Mouse (Mus musculus) CH12.LX (cell line): ENCODE results near the gene Tuba8. TPM values are rescaled to one million over a fixed set of nuclear protein-coding genes. Genes with fewer than 3 reads are reported as not detected.

ENCODE experiments used
- DNase-seq: peaks from one replicate; pipeline ENCODE4 v3.0.0-alpha.2; 2013; ENCODE audit errors: extremely low read depth
- H3K27ac ChIP-seq: 2 replicates; pipeline ENCODE4 v1.5.1; 2012; ENCODE audit warnings: low read depth, mild to moderate bottlenecking, control low read depth, moderate library complexity; ENCODE audit not compliant: insufficient read depth
- H3K27me3 ChIP-seq: replicated peaks from 2 replicates; pipeline ENCODE3; 2012; ENCODE audit warnings: inconsistent platforms
- H3K36me3 ChIP-seq, 2 experiments: replicated peaks in 1 of 2; 2 replicates each; pipeline versions ENCODE3 to v1.6.1; 2012; ENCODE audit warnings: inconsistent platforms in 1 of 2, low read length in 1 of 2, mild to moderate bottlenecking in 1 of 2, mixed read lengths in 1 of 2, moderate library complexity in 1 of 2; ENCODE audit not compliant: control insufficient read depth in 1 of 2, insufficient read depth in 1 of 2
- H3K4me1 ChIP-seq, 2 experiments: 2 replicates each; pipeline ENCODE4 v1.6.1; 2012; ENCODE audit warnings: inconsistent platforms in 1 of 2, moderate library complexity in 1 of 2; ENCODE audit not compliant: insufficient read depth in 2 of 2, control insufficient read depth in 1 of 2
- H3K4me2 ChIP-seq: 2 replicates; pipeline ENCODE4 v1.6.1; 2012; ENCODE audit warnings: low read depth, mild to moderate bottlenecking, control low read depth; ENCODE audit not compliant: poor library complexity, insufficient read depth, severe bottlenecking
- H3K4me3 ChIP-seq, 3 experiments: fragments of 150-350 bp in 1 of 3; sonication (generic) in 1 of 3; replicated peaks in 1 of 3; 2 replicates each; pipeline versions ENCODE3 to v1.5.1; 2011 to 2012; ENCODE audit warnings: low read depth in 2 of 3, low read length in 2 of 3, mild to moderate bottlenecking in 2 of 3, moderate library complexity in 2 of 3, control low read depth in 1 of 3, improper control_type of control experiment in 1 of 3, inconsistent platforms in 1 of 3, mixed read lengths in 1 of 3; ENCODE audit not compliant: poor library complexity in 1 of 3
- H3K79me2 ChIP-seq: replicated peaks from 2 replicates; pipeline ENCODE4 v1.6.1; 2012; ENCODE audit warnings: mild to moderate bottlenecking, moderate library complexity; ENCODE audit not compliant: control insufficient read depth, poor library complexity, insufficient read depth, severe bottlenecking; ENCODE audit errors: extremely low read depth
- H3K9ac ChIP-seq: 2 replicates; pipeline ENCODE4 v1.6.1; 2012; ENCODE audit warnings: low read depth, mild to moderate bottlenecking, control low read depth, moderate library complexity; ENCODE audit not compliant: insufficient read depth
- H3K9me3 ChIP-seq: replicated peaks from 2 replicates; pipeline ENCODE3; 2012; ENCODE audit warnings: low read length, inconsistent platforms, mixed read lengths
- CHD2 ChIP-seq: IDR thresholded peaks from 2 replicates; pipeline ENCODE4 v1.6.1; 2011; ENCODE audit warnings: low read length, improper control_type of control experiment
- CTCF ChIP-seq, 2 experiments: IDR thresholded peaks in 1 of 2; conservative IDR thresholded peaks in 1 of 2; 2 replicates each; pipeline ENCODE4 v1.5.1; 2011 to 2012; ENCODE audit warnings: low read depth in 2 of 2, low read length in 2 of 2, improper control_type of control experiment in 1 of 2, inconsistent platforms in 1 of 2, mild to moderate bottlenecking in 1 of 2, moderate library complexity in 1 of 2
- E2F4 ChIP-seq: IDR thresholded peaks from 2 replicates; pipeline ENCODE4 v1.6.1; 2011; ENCODE audit warnings: low read depth, low read length, improper control_type of control experiment; ENCODE audit not compliant: insufficient replicate concordance
- ELF1 ChIP-seq: IDR thresholded peaks from 2 replicates; pipeline ENCODE4 v1.6.1; 2014; ENCODE audit warnings: low read depth, mild to moderate bottlenecking, inconsistent platforms, low read length, improper control_type of control experiment
- EP300 ChIP-seq: IDR thresholded peaks from 2 replicates; pipeline ENCODE4 v1.6.1; 2011; ENCODE audit warnings: low read length, improper control_type of control experiment
- ETS1 ChIP-seq: conservative IDR thresholded peaks from 2 replicates; pipeline ENCODE4 v1.6.1; 2012; ENCODE audit warnings: low read depth, mild to moderate bottlenecking, inconsistent platforms, low read length, improper control_type of control experiment, moderate library complexity
- GABPA ChIP-seq: IDR thresholded peaks from 2 replicates; pipeline ENCODE4 v1.6.1; 2012; ENCODE audit warnings: low read depth, low read length, improper control_type of control experiment, inconsistent platforms; ENCODE audit not compliant: insufficient replicate concordance
- IRF4 ChIP-seq: IDR thresholded peaks from 2 replicates; pipeline ENCODE4 v1.6.1; 2014; ENCODE audit warnings: low read depth, mild to moderate bottlenecking, inconsistent platforms, low read length, improper control_type of control experiment
- JUN ChIP-seq: IDR thresholded peaks from 2 replicates; pipeline ENCODE4 v1.6.1; 2011; ENCODE audit warnings: low read depth, mild to moderate bottlenecking, low read length, improper control_type of control experiment, moderate library complexity; ENCODE audit not compliant: insufficient read depth
- JUND ChIP-seq: conservative IDR thresholded peaks from 2 replicates; pipeline ENCODE4 v1.6.1; 2011; ENCODE audit warnings: low read depth, low read length, improper control_type of control experiment
- KAT2A ChIP-seq: IDR thresholded peaks from 2 replicates; pipeline ENCODE4 v1.6.1; 2012; ENCODE audit warnings: low read length, improper control_type of control experiment, inconsistent platforms; ENCODE audit not compliant: insufficient replicate concordance
- MAFK ChIP-seq: IDR thresholded peaks from 2 replicates; pipeline ENCODE4 v1.6.1; 2011; ENCODE audit warnings: low read length, improper control_type of control experiment; ENCODE audit not compliant: insufficient replicate concordance
- MAX ChIP-seq: IDR thresholded peaks from 2 replicates; pipeline ENCODE4 v1.6.1; 2011; ENCODE audit warnings: low read length, improper control_type of control experiment
- MAZ ChIP-seq: IDR thresholded peaks from 2 replicates; pipeline ENCODE4 v1.6.1; 2012; ENCODE audit warnings: low read depth, mild to moderate bottlenecking, inconsistent platforms, low read length, improper control_type of control experiment, moderate library complexity
- MEF2A ChIP-seq: IDR thresholded peaks from 2 replicates; pipeline ENCODE4 v1.6.1; 2014; ENCODE audit warnings: low read depth, mild to moderate bottlenecking, inconsistent platforms, low read length, improper control_type of control experiment, borderline replicate concordance
- MXI1 ChIP-seq: IDR thresholded peaks from 2 replicates; pipeline ENCODE4 v1.6.1; 2011; ENCODE audit warnings: mild to moderate bottlenecking, low read depth, low read length, improper control_type of control experiment
- MYC ChIP-seq: IDR thresholded peaks from 2 replicates; pipeline ENCODE4 v1.6.1; 2011; ENCODE audit warnings: low read depth, mild to moderate bottlenecking, improper control_type of control experiment, low read length
- NELFE ChIP-seq: IDR thresholded peaks from 2 replicates; pipeline ENCODE4 v1.6.1; 2011; ENCODE audit warnings: low read depth, low read length, improper control_type of control experiment
- NRF1 ChIP-seq: IDR thresholded peaks from 2 replicates; pipeline ENCODE4 v1.6.1; 2014; ENCODE audit warnings: low read depth, mild to moderate bottlenecking, inconsistent platforms, low read length, improper control_type of control experiment, moderate library complexity
- PAX5 ChIP-seq: IDR thresholded peaks from 2 replicates; pipeline ENCODE4 v1.6.1; 2012; ENCODE audit warnings: low read length, inconsistent platforms, mixed read lengths
- POLR2AphosphoS2 ChIP-seq: IDR thresholded peaks from 2 replicates; pipeline ENCODE4 v1.6.1; 2011; ENCODE audit warnings: low read depth, low read length, improper control_type of control experiment
- RAD21 ChIP-seq: IDR thresholded peaks from 2 replicates; pipeline ENCODE4 v1.6.1; 2011; ENCODE audit warnings: low read depth, mild to moderate bottlenecking, low read length, improper control_type of control experiment, moderate library complexity
- RCOR1 ChIP-seq: conservative IDR thresholded peaks from 2 replicates; pipeline ENCODE4 v1.6.1; 2012; ENCODE audit warnings: low read depth, mild to moderate bottlenecking, inconsistent platforms, low read length, improper control_type of control experiment
- SIN3A ChIP-seq: IDR thresholded peaks from 2 replicates; pipeline ENCODE4 v1.6.1; 2012; ENCODE audit warnings: low read length, improper control_type of control experiment, inconsistent platforms
- SMC3 ChIP-seq: IDR thresholded peaks from 2 replicates; pipeline ENCODE4 v1.6.1; 2011; ENCODE audit warnings: low read depth, low read length, improper control_type of control experiment
- TBP ChIP-seq: conservative IDR thresholded peaks from 2 replicates; pipeline ENCODE4 v1.6.1; 2011; ENCODE audit warnings: low read depth, low read length, improper control_type of control experiment
- TCF12 ChIP-seq: IDR thresholded peaks from 2 replicates; pipeline ENCODE4 v1.6.1; 2014; ENCODE audit warnings: low read depth, mild to moderate bottlenecking, inconsistent platforms, low read length, improper control_type of control experiment
- UBTF ChIP-seq: IDR thresholded peaks from 2 replicates; pipeline ENCODE4 v1.6.1; 2012; ENCODE audit warnings: low read depth, mild to moderate bottlenecking, inconsistent platforms, low read length, improper control_type of control experiment, moderate library complexity
- USF1 ChIP-seq: IDR thresholded peaks from 2 replicates; pipeline ENCODE4 v1.6.1; 2014; ENCODE audit warnings: low read depth, mild to moderate bottlenecking, inconsistent platforms, low read length, improper control_type of control experiment
- USF2 ChIP-seq: conservative IDR thresholded peaks from 2 replicates; pipeline ENCODE4 v1.6.1; 2011; ENCODE audit warnings: low read depth, low read length, improper control_type of control experiment
- ZC3H11A ChIP-seq: IDR thresholded peaks from 2 replicates; pipeline ENCODE4 v1.6.1; 2012; ENCODE audit warnings: low read depth, mild to moderate bottlenecking, inconsistent platforms, low read length, improper control_type of control experiment
- ZKSCAN1 ChIP-seq: IDR thresholded peaks from 2 replicates; pipeline ENCODE4 v1.6.1; 2012; ENCODE audit warnings: low read depth, inconsistent platforms, low read length, improper control_type of control experiment, borderline replicate concordance
- ZMIZ1 ChIP-seq: IDR thresholded peaks from 2 replicates; pipeline ENCODE4 v1.6.1; 2012; ENCODE audit warnings: low read depth, mild to moderate bottlenecking, inconsistent platforms, low read length, improper control_type of control experiment
- dilution Hi-C: fragments of 300-500 bp; cut with MboI; formaldehyde crosslinking; loops from 2 replicates; pipeline ENCODE4 v1.14.3; 2020; ENCODE audit warnings: low sequenced_read_pairs; ENCODE audit not compliant: extremely low pct_unique_long_range_greater_than_20kb, extremely low pct_ligation_motif_present
- in situ Hi-C: fragments of 300-500 bp; cut with MboI; formaldehyde crosslinking; loops from 3 replicates; pipeline ENCODE4 v1.14.3; 2019; ENCODE audit warnings: low sequenced_read_pairs, low pct_ligation_motif_present, low pct_unique_long_range_greater_than_20kb, mixed read lengths
- polyA plus RNA-seq: library from polyadenylated mRNA; unstranded; fragments of >175 nt; gene quantifications from 2 replicates; pipeline ENCODE4 v1.2.1, GENCODE M21; 2012; ENCODE audit warnings: low read depth; ENCODE audit not compliant: insufficient read length
- total RNA-seq, 2 experiments: library from RNA; depleted of rRNA; stranded (reverse); fragments of 300-350 nt in 1 of 2; fragments of >200 nt in 1 of 2; gene quantifications; 2 replicates each; pipeline ENCODE4 v1.2.3; 2012 to 2014

Gene Tuba8
- total and polyA plus RNA-seq, 3 experiments, result not detected

GRCm38 (mm10) chr6:121183414-121184173, 26.9 kb upstream of the Tuba8 start, which contains the start of gene Pex26 (continued):
- no peak for TF ChIP-seq USF1
- peak; percentile 45; the same call in 1 of the 2 replicates for TF ChIP-seq GABPA
- no peak for TF ChIP-seq E2F4
- TF ChIP-seq ETS1, result no peak
- 0 out of 2 replicates have a peak, but pooled peaks have one; percentile 26 for TF ChIP-seq MYC
- TF ChIP-seq ZKSCAN1, result no peak
- TF ChIP-seq KAT2A, result peak; percentile 93; the same call in 1 of the 2 replicates
- TF ChIP-seq CTCF (conservative IDR thresholded peaks at IDR 0.05 in 1 of 2, IDR thresholded peaks at IDR 0.05 in 1 of 2; ENCODE audit: low read depth in 2 of 2, low read length in 2 of 2), result no peak
- TF ChIP-seq, all 38 proteins: peak for 14

GRCm38 (mm10) chr6:121184198-121185140, 26.0 kb upstream of the Tuba8 start:
- Histone ChIP-seq H3K9ac (peak overlapping the region; percentile 63), H3K4me2 (peak overlapping the region; percentile 92), H3K36me3 (peaks cover 4 to 19% of the 10 kb centered on the region in 2 experiments), H3K79me2 (no peaks in the 10 kb centered on the region), H3K4me3 (peak overlapping the region; percentile 62 to 85 (median 66)), H3K9me3 (no peaks in the 10 kb centered on the region), H3K4me1 (peaks cover 4 to 24% of the 10 kb centered on the region in 2 experiments; a peak in 3 of 4 replicates), H3K27ac (0 out of 2 replicates have a peak overlapping the region, but pooled peaks have one; percentile 9), H3K27me3 (peaks cover 4% of the 10 kb centered on the region)
- dilution Hi-C loops (no loop called here), in situ Hi-C loops (loop anchor here (5.0 to 10.0 kb wide), 5 partner anchors 48 to 353 kb away; no protein-coding TSS in a partner anchor)
- DNase-seq, result peak; percentile 82
- TF ChIP-seq ZMIZ1 (no peak), RCOR1 (no peak), NRF1 (no peak), JUND (no peak), NELFE (no peak), MXI1 (no peak), MAFK (no peak), IRF4 (no peak), SMC3 (peak; percentile 94), TBP (no peak), MAZ (no peak), CHD2 (no peak), PAX5 (no peak), EP300 (no peak), ZC3H11A (peak; percentile 69), SIN3A (peak; percentile 21; the same call in 1 of the 2 replicates), MAX (no peak), JUN (no peak; the same call in 1 of the 2 replicates), TCF12 (no peak; the same call in 1 of the 2 replicates), MEF2A (peak; percentile 22; the same call in 1 of the 2 replicates), ELF1 (no peak), MYC (peak; percentile 69; the same call in 1 of the 2 replicates), ZKSCAN1 (no peak), ETS1 (no peak), USF2 (no peak), POLR2AphosphoS2 (no peak), RAD21 (peak; percentile 97), UBTF (0 out of 2 replicates have a peak, but pooled peaks have one; percentile 29)
